Mouse (Mus musculus) heart, embryonic 11.5 days (tissue): ENCODE results near the gene Oxct1. TPM values are rescaled to one million over a fixed set of nuclear protein-coding genes. Genes with fewer than 3 reads are reported as not detected.

Experiments
- ATAC-seq: fragments of 200-750 bp; cut with Nextera tagmentation; replicated peaks from 2 replicates; pipeline ENCODE4 v1.8.0; 2017; ENCODE audit warnings: moderate library complexity; ENCODE audit not compliant: insufficient number of reproducible peaks, low FRiP score, low TSS enrichment
- H3K27ac ChIP-seq: fragments of 300-500 bp; sonication (generic); 2 replicates; pipeline ENCODE4 v1.5.1; 2014; ENCODE audit warnings: mild to moderate bottlenecking, low read depth, low read length
- H3K27me3 ChIP-seq: fragments of 300-500 bp; sonication (generic); 2 replicates; pipeline ENCODE4 v1.6.1; 2014; ENCODE audit warnings: mild to moderate bottlenecking, low read length, mixed read lengths; ENCODE audit not compliant: control insufficient read depth, insufficient read depth
- H3K36me3 ChIP-seq: fragments of 300-500 bp; sonication (generic); 2 replicates; pipeline ENCODE4 v1.6.1; 2014; ENCODE audit warnings: mild to moderate bottlenecking, low read length, moderate library complexity, mixed read lengths; ENCODE audit not compliant: control insufficient read depth, insufficient read depth
- H3K4me1 ChIP-seq: fragments of 300-500 bp; sonication (generic); 2 replicates; pipeline ENCODE4 v1.6.1; 2014; ENCODE audit warnings: low read length; ENCODE audit not compliant: control insufficient read depth, insufficient read depth
- H3K4me2 ChIP-seq: fragments of 300-500 bp; sonication (generic); 2 replicates; pipeline ENCODE4 v1.6.1; 2014; ENCODE audit warnings: mild to moderate bottlenecking, moderate library complexity
- H3K4me3 ChIP-seq: fragments of 300-500 bp; sonication (generic); 2 replicates; pipeline ENCODE4 v1.5.1; 2014; ENCODE audit warnings: low read depth, low read length
- H3K9ac ChIP-seq: fragments of 300-500 bp; sonication (generic); 2 replicates; pipeline ENCODE4 v1.6.1; 2014; ENCODE audit warnings: mild to moderate bottlenecking, low read depth, low read length, moderate library complexity
- H3K9me3 ChIP-seq: fragments of 300-500 bp; sonication (generic); replicated peaks from 2 replicates; pipeline ENCODE4 v1.6.1; 2016; ENCODE audit warnings: low read length; ENCODE audit not compliant: control insufficient read depth
- WGBS: fragments of 180-500 bp; shearing (Covaris S2); extraction: QIAGEN DNeasy Blood & Tissue Kit; methylation state at CpG from one replicate; pipeline ENCODE4 v1.1.7; 2014; ENCODE audit not compliant: insufficient replicate concordance; 5-methylcytosine and 5-hydroxymethylcytosine counted together
- polyA plus RNA-seq: library from polyadenylated mRNA; unstranded; fragments of >200 nt; fragmentation: Nextera tagmentation; extraction: Ambion mirVana; gene quantifications from 2 replicates; pipeline ENCODE4 v1.2.1, GENCODE M21; 2014

The Oxct1 gene
- polyA plus RNA-seq, 1 experiment from 2014 or later: 282 TPM

- no peak for ATAC-seq
- H3K9me3 ChIP-seq: no peaks in the 10 kb centered on the region
- H3K36me3 ChIP-seq: peaks cover 10% of the 10 kb centered on the region; the same call in 1 of the 2 replicates
- 71% methylated on average over 4 of the region's 4 CpGs for WGBS
- no peak overlapping the region for H3K9ac ChIP-seq
- no peaks in the 10 kb centered on the region for H3K4me1 ChIP-seq
- H3K4me3 ChIP-seq: no peak overlapping the region
- no peaks in the 10 kb centered on the region for H3K27me3 ChIP-seq
- H3K27ac ChIP-seq: no peak overlapping the region
- no peak overlapping the region for H3K4me2 ChIP-seq
Measured at GRCm38 (mm10) chr15:4105498-4105897, 79.3 kb downstream of the Oxct1 start.

- no peak overlapping the region for H3K4me3 ChIP-seq
- ATAC-seq: no peak
- 91% methylated on average over 6 of the region's 6 CpGs for WGBS
- no peak overlapping the region for H3K4me2 ChIP-seq
- no peaks in the 10 kb centered on the region for H3K4me1 ChIP-seq
- no peaks in the 10 kb centered on the region for H3K9me3 ChIP-seq
- no peak overlapping the region for H3K27ac ChIP-seq
- H3K27me3 ChIP-seq: no peaks in the 10 kb centered on the region
- H3K36me3 ChIP-seq: no peaks in the 10 kb centered on the region
- no peak overlapping the region for H3K9ac ChIP-seq
Measured at GRCm38 (mm10) chr15:4119962-4120361, 93.8 kb downstream of the Oxct1 start.

DNA sequence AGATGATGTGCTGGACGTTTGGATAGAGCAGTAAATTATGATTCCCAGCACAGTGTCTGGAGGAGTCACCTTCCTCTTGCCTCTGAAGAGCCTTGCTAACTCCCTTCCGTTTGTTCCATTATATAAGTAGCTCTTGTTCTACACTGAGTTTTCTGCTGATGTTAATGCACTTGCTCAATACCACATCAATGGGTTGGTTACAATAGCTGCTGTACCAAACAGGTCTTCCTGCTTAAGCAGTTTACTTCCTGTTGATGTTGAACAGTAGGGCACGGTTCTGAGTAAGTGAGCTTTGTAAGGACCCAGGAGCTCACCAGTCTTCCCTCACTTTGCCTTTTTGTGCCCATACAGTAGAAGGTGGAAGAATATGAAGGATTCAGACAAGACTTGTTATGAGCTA, 98.5 kb downstream of the Oxct1 start:
- no peak overlapping the region for H3K4me3 ChIP-seq
- no peaks in the 10 kb centered on the region for H3K4me1 ChIP-seq
- peaks cover 4% of the 10 kb centered on the region; the same call in 1 of the 2 replicates for H3K36me3 ChIP-seq
- H3K27ac ChIP-seq: no peak overlapping the region
- WGBS: 78% methylated on average over 3 of the region's 3 CpGs
- ATAC-seq: no peak
- H3K4me2 ChIP-seq: no peak overlapping the region
- no peak overlapping the region for H3K9ac ChIP-seq
- H3K27me3 ChIP-seq: no peaks in the 10 kb centered on the region
- H3K9me3 ChIP-seq: no peaks in the 10 kb centered on the region

- no peak for ATAC-seq
- H3K36me3 ChIP-seq: no peaks in the 10 kb centered on the region; the same call in 1 of the 2 replicates
- H3K9ac ChIP-seq: no peak overlapping the region
- H3K4me2 ChIP-seq: no peak overlapping the region
- no peaks in the 10 kb centered on the region for H3K27me3 ChIP-seq
- H3K27ac ChIP-seq: no peak overlapping the region
- H3K9me3 ChIP-seq: no peaks in the 10 kb centered on the region
- H3K4me3 ChIP-seq: no peak overlapping the region
- 46% methylated on average over 1 of the region's 1 CpGs for WGBS
- no peaks in the 10 kb centered on the region for H3K4me1 ChIP-seq
Measured at GRCm38 (mm10) chr15:4138524-4138923, 112.3 kb downstream of the Oxct1 start.

DNA sequence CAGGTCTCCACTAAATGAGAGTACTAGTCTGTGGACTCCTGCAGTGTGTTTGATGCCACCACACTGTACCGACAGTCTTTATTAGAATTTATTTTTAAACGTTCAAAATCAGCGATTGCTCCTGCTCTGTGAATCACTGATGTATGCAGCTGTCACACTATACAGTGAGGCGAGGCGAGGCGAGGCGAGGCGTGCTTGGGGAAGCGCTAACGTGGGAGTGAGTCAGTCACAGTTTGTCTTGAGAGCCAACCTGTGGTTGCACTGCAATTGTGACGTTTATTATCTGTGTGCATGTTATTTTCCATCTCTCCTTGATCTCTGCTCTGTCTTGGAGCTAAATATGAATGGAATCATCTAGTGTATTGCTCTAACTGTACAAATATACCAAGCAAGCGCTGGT, 113.3 kb downstream of the Oxct1 start:
- Histone ChIP-seq H3K9me3 (no peaks in the 10 kb centered on the region), H3K4me3 (no peak overlapping the region), H3K27ac (no peak overlapping the region), H3K4me1 (no peaks in the 10 kb centered on the region), H3K9ac (no peak overlapping the region), H3K27me3 (no peaks in the 10 kb centered on the region), H3K36me3 (no peaks in the 10 kb centered on the region; the same call in 1 of the 2 replicates), H3K4me2 (no peak overlapping the region)
- no peak for ATAC-seq
- WGBS: 85% methylated on average over 12 of the region's 12 CpGs

GRCm38 (mm10) chr15:4145352-4145751, 119.2 kb downstream of the Oxct1 start:
- Histone ChIP-seq H3K9ac (no peak overlapping the region), H3K27me3 (no peaks in the 10 kb centered on the region), H3K4me2 (no peak overlapping the region), H3K36me3 (0 out of 2 replicates have a peak, but pooled peaks cover 3% of the 10 kb centered on the region), H3K4me3 (no peak overlapping the region), H3K4me1 (no peaks in the 10 kb centered on the region), H3K27ac (no peak overlapping the region), H3K9me3 (no peaks in the 10 kb centered on the region)
- no peak for ATAC-seq
- WGBS: 87% methylated on average over 5 of the region's 5 CpGs

- no peak for ATAC-seq
- Histone ChIP-seq H3K4me2 (no peak overlapping the region), H3K36me3 (peaks cover 6% of the 10 kb centered on the region; the same call in 1 of the 2 replicates), H3K4me1 (no peaks in the 10 kb centered on the region), H3K9ac (no peak overlapping the region), H3K27me3 (no peaks in the 10 kb centered on the region), H3K27ac (no peak overlapping the region), H3K9me3 (no peaks in the 10 kb centered on the region), H3K4me3 (no peak overlapping the region)
- 83% methylated on average over 2 of the region's 2 CpGs for WGBS
Measured at GRCm38 (mm10) chr15:4147700-4148099, 121.5 kb downstream of the Oxct1 start.

DNA sequence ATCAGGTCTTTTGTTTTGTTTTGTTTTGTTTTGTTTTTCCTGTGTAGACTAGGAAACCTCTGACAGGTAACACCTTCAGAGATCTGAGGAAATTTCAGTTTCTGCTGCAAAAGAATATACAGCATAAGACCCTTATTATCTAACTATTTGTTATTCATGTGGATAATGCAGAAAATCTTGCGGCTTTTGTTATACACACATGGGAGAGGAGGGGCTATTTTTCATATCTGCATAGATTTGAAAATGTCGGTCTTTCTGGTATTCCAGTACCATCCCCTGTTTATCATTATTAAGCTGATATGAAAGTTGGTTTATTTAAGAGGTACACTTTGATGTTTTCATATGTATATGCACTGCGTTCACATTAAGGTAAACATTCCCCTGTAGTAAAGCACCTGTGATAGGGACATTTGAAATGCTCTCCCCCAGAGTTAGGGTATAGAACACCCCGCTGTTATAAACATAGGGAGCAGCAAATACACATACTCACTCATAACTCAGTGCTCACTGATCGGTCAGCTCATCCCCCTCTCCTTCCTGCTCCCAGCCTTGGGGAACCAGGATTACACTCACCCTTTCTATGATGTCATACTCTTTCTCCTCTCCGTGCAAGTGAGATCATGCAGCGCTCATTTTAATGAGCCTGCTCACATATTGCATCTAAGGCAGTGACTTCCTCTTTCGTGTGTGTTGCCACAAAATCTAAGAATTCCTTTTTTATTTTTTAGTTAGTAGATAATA, 122.6 kb downstream of the Oxct1 start:
- no peaks in the 10 kb centered on the region for H3K9me3 ChIP-seq
- WGBS: 81% methylated on average over 8 of the region's 8 CpGs
- no peak for ATAC-seq
- peaks cover 9% of the 10 kb centered on the region; the same call in 1 of the 2 replicates for H3K36me3 ChIP-seq
- H3K27me3 ChIP-seq: no peaks in the 10 kb centered on the region
- no peaks in the 10 kb centered on the region for H3K4me1 ChIP-seq
- H3K9ac ChIP-seq: no peak overlapping the region
- no peak overlapping the region for H3K27ac ChIP-seq
- no peak overlapping the region for H3K4me2 ChIP-seq
- no peak overlapping the region for H3K4me3 ChIP-seq

DNA sequence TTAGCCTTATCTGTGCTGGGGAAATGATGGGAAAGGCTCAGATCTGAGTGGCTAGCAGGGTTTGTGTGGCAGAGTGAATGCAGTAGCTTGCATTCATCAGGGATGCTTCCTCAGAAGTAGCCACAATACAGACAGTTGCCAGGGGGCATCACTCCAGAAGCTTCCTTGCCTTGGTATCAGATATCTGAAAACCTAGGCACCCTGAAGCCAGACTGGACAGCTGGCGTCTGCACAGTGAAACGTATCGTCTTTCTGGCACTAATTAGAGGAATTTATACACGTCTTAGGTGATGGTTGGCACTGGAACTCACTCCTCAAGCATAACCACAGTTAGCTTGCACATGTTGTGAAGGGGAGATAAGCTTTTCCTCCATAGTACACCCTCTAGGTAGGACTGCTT, 128.5 kb downstream of the Oxct1 start:
- ATAC-seq: no peak
- WGBS: 88% methylated on average over 4 of the region's 4 CpGs
- H3K9me3 ChIP-seq: no peaks in the 10 kb centered on the region

More for the DNA sequence above, 128.5 kb downstream of the Oxct1 start:
- Histone ChIP-seq H3K4me1 (no peaks in the 10 kb centered on the region), H3K4me3 (no peak overlapping the region), H3K27me3 (no peaks in the 10 kb centered on the region), H3K9ac (no peak overlapping the region), H3K4me2 (no peak overlapping the region), H3K36me3 (peaks cover 16% of the 10 kb centered on the region), H3K27ac (no peak overlapping the region)
